In the genomic region with DNA sequence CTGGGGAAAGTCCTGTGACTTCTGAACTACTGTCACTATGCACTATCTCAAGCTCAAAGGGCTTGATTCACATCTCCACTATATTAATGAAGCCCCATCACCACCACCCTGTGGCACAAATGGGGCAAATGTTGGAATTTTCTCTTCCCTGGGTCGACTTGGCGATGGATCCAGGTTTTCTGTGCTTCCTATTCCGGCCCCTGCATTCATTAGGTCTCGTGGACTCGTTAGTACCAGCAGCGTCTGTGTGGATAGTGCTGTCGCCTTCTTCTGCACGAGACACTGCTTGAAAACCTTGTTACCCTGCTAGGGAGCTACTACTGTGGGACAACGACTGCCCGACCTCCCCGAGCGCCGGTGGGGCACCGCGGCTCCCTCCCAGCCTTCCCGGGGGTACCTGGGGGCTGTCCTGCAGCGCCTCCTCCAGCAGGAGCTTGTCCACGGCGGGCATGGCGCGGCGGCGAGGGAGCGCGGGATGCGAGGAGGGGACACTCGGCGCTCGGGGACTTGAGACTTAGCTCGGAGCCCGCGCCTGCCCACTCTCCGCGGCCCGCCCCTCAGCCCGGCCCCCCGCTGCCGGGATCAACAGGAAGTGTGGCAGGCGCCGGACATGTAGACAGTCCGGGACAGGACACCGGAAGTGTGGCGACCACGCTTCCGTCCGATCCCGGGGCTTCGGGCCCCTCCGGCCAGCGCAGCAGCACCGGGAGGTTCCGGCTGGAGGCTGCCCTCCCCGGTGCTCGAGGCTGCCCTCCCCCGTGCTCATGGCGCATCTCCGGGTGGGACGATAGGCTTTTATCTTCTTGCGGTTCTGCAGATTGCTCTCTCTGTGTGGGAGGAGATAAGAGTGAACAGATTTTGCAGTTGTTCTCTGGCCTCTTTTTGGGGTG, we compare ENCODE assay signal across 1 mouse cellular context.
TF ChIP-seq lines count a peak whose summit lies in the region.

TSS of gene Appl2 (minus strand) at position 608 of the 890 bp plus-strand sequence.

TF ChIP-seq in CH12.LX, 34 proteins besides CTCF, POLR2A, EP300 and RAD21 (continued from another document):
- TF ChIP-seq PAX5 (IDR thresholded peaks at IDR 0.05; ENCODE audit: low read length): no peak
- peak; percentile 93 for TF ChIP-seq ELF1 (IDR thresholded peaks at IDR 0.05; ENCODE audit: low read depth, low read length)
- TF ChIP-seq USF2 (conservative IDR thresholded peaks at IDR 0.05; ENCODE audit: low read depth, low read length): no peak
- TF ChIP-seq HCFC1 (IDR thresholded peaks at IDR 0.05; ENCODE audit: low read depth, low read length): peak; percentile 99
- TF ChIP-seq ZMIZ1 (IDR thresholded peaks at IDR 0.05; ENCODE audit: low read depth, low read length): peak; percentile 45; the same call in 1 of the 2 replicates
- peak; percentile 77 for TF ChIP-seq IRF4 (IDR thresholded peaks at IDR 0.05; ENCODE audit: low read depth, low read length)
- no peak for TF ChIP-seq CHD1 (IDR thresholded peaks at IDR 0.05; ENCODE audit: low read depth, low read length)
- no peak for TF ChIP-seq MYC (IDR thresholded peaks at IDR 0.05; ENCODE audit: low read depth, low read length)
- TF ChIP-seq NELFE (IDR thresholded peaks at IDR 0.05; ENCODE audit: low read depth, low read length): peak; percentile 48; the same call in 1 of the 2 replicates
- no peak for TF ChIP-seq ETS1 (conservative IDR thresholded peaks at IDR 0.05; ENCODE audit: low read depth, low read length)
- no peak for TF ChIP-seq POLR2AphosphoS2 (IDR thresholded peaks at IDR 0.05; ENCODE audit: low read depth, low read length)
- no peak for TF ChIP-seq ZNF384 (IDR thresholded peaks at IDR 0.05; ENCODE audit: low read depth, low read length)
- TF ChIP-seq E2F4 (IDR thresholded peaks at IDR 0.05; ENCODE audit: insufficient replicate concordance, low read depth, low read length): no peak
- TF ChIP-seq MXI1 (IDR thresholded peaks at IDR 0.05; ENCODE audit: low read depth, low read length): peak; percentile 63; the same call in 1 of the 2 replicates
- no peak for TF ChIP-seq SMC3 (IDR thresholded peaks at IDR 0.05; ENCODE audit: low read depth, low read length)
- TF ChIP-seq MAZ (IDR thresholded peaks at IDR 0.05; ENCODE audit: low read depth, low read length): peak; percentile 78
- TF ChIP-seq JUN (IDR thresholded peaks at IDR 0.05; ENCODE audit: insufficient read depth, low read depth, low read length): no peak
- TF ChIP-seq MAFK (IDR thresholded peaks at IDR 0.05; ENCODE audit: insufficient replicate concordance, low read length): no peak
- peak; percentile 90; the same call in 1 of the 2 replicates for TF ChIP-seq KAT2A (IDR thresholded peaks at IDR 0.05; ENCODE audit: insufficient replicate concordance, low read length)
- no peak for TF ChIP-seq JUND (conservative IDR thresholded peaks at IDR 0.05; ENCODE audit: low read depth, low read length)
- no peak for TF ChIP-seq ZKSCAN1 (IDR thresholded peaks at IDR 0.05; ENCODE audit: borderline replicate concordance, low read depth, low read length)
- TF ChIP-seq CHD2 (IDR thresholded peaks at IDR 0.05; ENCODE audit: low read length): no peak
- no peak; the same call in 1 of the 2 replicates for TF ChIP-seq TBP (conservative IDR thresholded peaks at IDR 0.05; ENCODE audit: low read depth, low read length)
- no peak for TF ChIP-seq BHLHE40 (IDR thresholded peaks at IDR 0.05; ENCODE audit: low read depth, low read length)
- TF ChIP-seq MEF2A (IDR thresholded peaks at IDR 0.05; ENCODE audit: borderline replicate concordance, low read depth, low read length): peak; percentile 80; the same call in 1 of the 2 replicates
- peak; percentile 82 for TF ChIP-seq UBTF (IDR thresholded peaks at IDR 0.05; ENCODE audit: low read depth, low read length)
- no peak for TF ChIP-seq USF1 (IDR thresholded peaks at IDR 0.05; ENCODE audit: low read depth, low read length)
- peak; percentile 52; the same call in 1 of the 2 replicates for TF ChIP-seq RCOR1 (conservative IDR thresholded peaks at IDR 0.05; ENCODE audit: low read depth, low read length)
- peak; percentile 71; the same call in 1 of the 2 replicates for TF ChIP-seq GABPA (IDR thresholded peaks at IDR 0.05; ENCODE audit: insufficient replicate concordance, low read depth, low read length)
